ENCODE assay signal across 11 mouse cellular contexts in the genomic region with DNA sequence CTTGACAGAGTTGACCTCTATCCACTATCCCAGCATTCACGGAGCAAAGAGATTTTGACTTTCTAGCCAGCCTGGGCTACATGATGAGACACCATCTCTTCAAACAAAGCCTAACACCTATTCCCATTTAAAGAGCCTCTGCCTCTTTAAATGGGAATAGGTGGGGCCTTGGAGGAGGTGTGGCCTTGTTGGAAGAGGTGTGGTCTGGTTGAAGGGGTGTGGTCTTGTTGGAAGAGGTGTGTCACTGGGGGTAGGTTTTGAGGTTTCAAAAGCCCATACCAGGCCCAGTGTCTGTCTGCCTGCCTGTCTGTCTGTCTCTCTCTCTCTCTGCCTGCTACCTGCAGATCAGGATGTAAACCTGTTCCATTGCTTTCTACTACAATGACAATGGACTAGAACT. TPM values are rescaled to one million over a fixed set of nuclear protein-coding genes. Genes with fewer than 3 reads are reported as not detected.
DNase-seq lines count a peak whose midpoint lies in the region; ATAC-seq lines count a peak whose summit lies in the region.
"Had no signal": no experiment of that assay in that cellular context is flagged by ENCODE, and none has a peak within 500 bp of the region (broad histone marks: within the 10 kb centered on the region; RNA-seq: fewer than 3 reads in every experiment).

No protein-coding gene starts in this region.

- H3K4me3 ChIP-seq in midbrain, embryonic 11.5 days (ENCODE audit: low read depth, low read length): no peak overlapping the region
- H3K4me3 ChIP-seq in midbrain, embryonic 14.5 days (replicated peaks; ENCODE audit: low read depth, low read length): no peak overlapping the region
- no peak overlapping the region for H3K4me3 ChIP-seq in intestine, embryonic 16.5 days (ENCODE audit: low read length)
- no peak overlapping the region for H3K4me3 ChIP-seq in heart, embryonic 12.5 days
- H3K4me3 ChIP-seq: embryonic facial prominence, embryonic 13.5 days; limb, embryonic 15.5 days; neural tube, embryonic 13.5 days had no signal

- peaks cover 6% of the 10 kb centered on the region for H3K4me1 ChIP-seq in midbrain, embryonic 11.5 days (ENCODE audit: control insufficient read depth, insufficient read depth, low read length)
- H3K4me1 ChIP-seq in midbrain, embryonic 14.5 days (ENCODE audit: control insufficient read depth, insufficient read depth, low read length): peaks cover 4% of the 10 kb centered on the region; the same call in 1 of the 2 replicates
- H3K4me1 ChIP-seq in intestine, embryonic 16.5 days (ENCODE audit: control insufficient read depth, insufficient read depth, low read length): peaks cover 6% of the 10 kb centered on the region
- H3K4me1 ChIP-seq in heart, embryonic 12.5 days (replicated peaks): peaks cover 9% of the 10 kb centered on the region

- H3K4me2 ChIP-seq in midbrain, embryonic 11.5 days: no peak overlapping the region
- H3K4me2 ChIP-seq in midbrain, embryonic 14.5 days (ENCODE audit: low read length): no peak overlapping the region
- no peak overlapping the region for H3K4me2 ChIP-seq in intestine, embryonic 16.5 days (ENCODE audit: low read depth, low read length)
- no peak overlapping the region for H3K4me2 ChIP-seq in heart, embryonic 12.5 days
- H3K4me2 ChIP-seq: limb, embryonic 15.5 days; neural tube, embryonic 13.5 days had no signal

- 50% methylated on average over 1 of the region's 1 CpGs for WGBS in midbrain, embryonic 11.5 days
- 67% methylated on average over 1 of the region's 1 CpGs for WGBS in midbrain, embryonic 14.5 days
- 66% methylated on average over 1 of the region's 1 CpGs for WGBS in intestine, embryonic 16.5 days
- WGBS in heart, embryonic 12.5 days: 68% methylated on average over 1 of the region's 1 CpGs

- peak; percentile 18; the same call in 1 of the 2 replicates for ATAC-seq in midbrain, embryonic 11.5 days (ENCODE audit: low FRiP score)
- ATAC-seq in midbrain, embryonic 14.5 days (ENCODE audit: low FRiP score, low TSS enrichment): no peak
- ATAC-seq in intestine, embryonic 16.5 days: peak; percentile 42
- ATAC-seq in heart, embryonic 12.5 days (ENCODE audit: insufficient number of reproducible peaks, low FRiP score): no peak

- H3K9ac ChIP-seq in midbrain, embryonic 11.5 days (ENCODE audit: low read length): no peak overlapping the region
- H3K9ac ChIP-seq in midbrain, embryonic 14.5 days (replicated peaks; ENCODE audit: low read length): no peak overlapping the region
- no peak overlapping the region for H3K9ac ChIP-seq in intestine, embryonic 16.5 days (ENCODE audit: low read depth, low read length)
- H3K9ac ChIP-seq in heart, embryonic 12.5 days: no peak overlapping the region
- H3K9ac ChIP-seq: embryonic facial prominence, embryonic 13.5 days; limb, embryonic 15.5 days had no signal

- H3K36me3 ChIP-seq in midbrain, embryonic 11.5 days (ENCODE audit: control insufficient read depth, insufficient read depth, low read length): no peaks in the 10 kb centered on the region
- no peaks in the 10 kb centered on the region for H3K36me3 ChIP-seq in midbrain, embryonic 14.5 days (ENCODE audit: control insufficient read depth, insufficient read depth, low read length)
- H3K36me3 ChIP-seq in intestine, embryonic 16.5 days (ENCODE audit: control insufficient read depth, insufficient read depth, low read length): no peaks in the 10 kb centered on the region
- no peaks in the 10 kb centered on the region for H3K36me3 ChIP-seq in splenic B cell, adult 2 months (ENCODE audit: control insufficient read depth, insufficient read depth, low read length, poor library complexity, severe bottlenecking)
- H3K36me3 ChIP-seq in heart, embryonic 12.5 days: no peaks in the 10 kb centered on the region
- H3K36me3 ChIP-seq: embryonic facial prominence, embryonic 13.5 days; limb, embryonic 15.5 days; neural tube, embryonic 13.5 days had no signal

- no peak for DNase-seq in midbrain, embryonic 11.5 days (ENCODE audit: low spot score, missing footprints)
- DNase-seq in midbrain, embryonic 14.5 days: no peak
- peak; percentile 20 for DNase-seq in NIH3T3 (ENCODE audit: low read depth)
- peak; percentile 60 for DNase-seq in splenic B cell, adult 2 months (ENCODE audit: low read depth, low spot score)
- no peak for DNase-seq in kidney, adult 9 months

- H3K27me3 ChIP-seq in midbrain, embryonic 11.5 days (ENCODE audit: control insufficient read depth, insufficient read depth, low read length): peaks cover 36% of the 10 kb centered on the region
- H3K27me3 ChIP-seq in midbrain, embryonic 14.5 days (ENCODE audit: control insufficient read depth, insufficient read depth, low read length): peaks cover 38% of the 10 kb centered on the region
- peaks cover 45% of the 10 kb centered on the region for H3K27me3 ChIP-seq in intestine, embryonic 16.5 days (replicated peaks; ENCODE audit: control insufficient read depth, insufficient read depth, low read length)
- peaks cover 2% of the 10 kb centered on the region for H3K27me3 ChIP-seq in splenic B cell, adult 2 months (ENCODE audit: control insufficient read depth, insufficient read depth, low read length, poor library complexity, severe bottlenecking)
- H3K27me3 ChIP-seq in heart, embryonic 12.5 days (replicated peaks): peaks cover 65% of the 10 kb centered on the region

- no peak overlapping the region for H3K27ac ChIP-seq in midbrain, embryonic 11.5 days (ENCODE audit: low read depth, low read length)
- H3K27ac ChIP-seq in midbrain, embryonic 14.5 days (replicated peaks; ENCODE audit: low read depth, low read length): no peak overlapping the region
- H3K27ac ChIP-seq in intestine, embryonic 16.5 days (ENCODE audit: low read length): no peak overlapping the region
- H3K27ac ChIP-seq in heart, embryonic 12.5 days (ENCODE audit: poor library complexity, severe bottlenecking): no peak overlapping the region
- H3K27ac ChIP-seq: embryonic facial prominence, embryonic 13.5 days; limb, embryonic 15.5 days; neural tube, embryonic 13.5 days had no signal

- no peaks in the 10 kb centered on the region for H3K9me3 ChIP-seq in midbrain, embryonic 11.5 days (ENCODE audit: control insufficient read depth, low read length)
- H3K9me3 ChIP-seq in midbrain, embryonic 14.5 days (ENCODE audit: control insufficient read depth, low read length): no peaks in the 10 kb centered on the region
- H3K9me3 ChIP-seq in intestine, embryonic 16.5 days (ENCODE audit: control insufficient read depth, low read length): no peaks in the 10 kb centered on the region
- H3K9me3 ChIP-seq in heart, embryonic 12.5 days (replicated peaks): no peaks in the 10 kb centered on the region
- H3K9me3 ChIP-seq: embryonic facial prominence, embryonic 13.5 days; limb, embryonic 15.5 days; neural tube, embryonic 13.5 days had no signal

RNA-seq across cellular contexts. Expression of gene Gdf7, which starts 5.2 kb away (rescaled TPM):
- 0.26 and 0.64 TPM in 2 replicates for polyA plus RNA-seq in midbrain, embryonic 11.5 days (2014; fragmentation: Nextera tagmentation; extraction: Ambion mirVana)
- 0.25 TPM in 1 of 2 replicates, not detected in the other for polyA plus RNA-seq in midbrain, embryonic 14.5 days (2014; fragmentation: Nextera tagmentation; extraction: Ambion mirVana)
- not detected in 2 replicates for polyA plus RNA-seq in intestine, embryonic 16.5 days (2015; fragmentation: Nextera tagmentation; extraction: Ambion mirVana)
- polyA plus RNA-seq in heart, embryonic 12.5 days (2016; fragmentation: Nextera tagmentation; extraction: Ambion mirVana): 0.24 and 0.27 TPM in 2 replicates
- polyA plus RNA-seq: spleen, adult 2 months had no signal

RNA-seq across cellular contexts. Expression of gene Hs1bp3, which starts 6.3 kb away (rescaled TPM):
- 7.2 and 7.4 TPM in 2 replicates for polyA plus RNA-seq in midbrain, embryonic 11.5 days (2014; fragmentation: Nextera tagmentation; extraction: Ambion mirVana)
- polyA plus RNA-seq in midbrain, embryonic 14.5 days (2014; fragmentation: Nextera tagmentation; extraction: Ambion mirVana): 6.7 and 7.0 TPM in 2 replicates
- polyA plus RNA-seq in intestine, embryonic 16.5 days (2015; fragmentation: Nextera tagmentation; extraction: Ambion mirVana): 30.3 and 32.5 TPM in 2 replicates
- 16.5 and 18.3 TPM in 2 replicates for polyA plus RNA-seq in heart, embryonic 12.5 days (2016; fragmentation: Nextera tagmentation; extraction: Ambion mirVana)

Comparison
In these comparisons a context has a peak if more than half of its experiments do, and no peak if none do; other contexts are left out.
1. ATAC-seq: peak in midbrain, embryonic 11.5 days (single experiment) and intestine, embryonic 16.5 days (single experiment); none in midbrain, embryonic 14.5 days (single experiment) and heart, embryonic 12.5 days (single experiment).
2. DNase-seq: peak in NIH3T3 (single experiment) and splenic B cell, adult 2 months (single experiment); none in midbrain, embryonic 11.5 days (single experiment), midbrain, embryonic 14.5 days (single experiment) and kidney, adult 9 months (single experiment).